Mouse (Mus musculus): ENCODE data around the gene Baiap2l2.

GRCm38 (mm10) chr15:79254661-79255060, 30.7 kb downstream of the Baiap2l2 start, which contains the start of gene Slc16a8:
- TF ChIP-seq CTCF (IDR thresholded peaks at IDR 0.05; ENCODE audit: control insufficient read depth, insufficient read depth, low read length) (no peak), POLR2A (IDR thresholded peaks at IDR 0.05; ENCODE audit: borderline replicate concordance, control insufficient read depth, low read depth, low read length) (no peak)

Data from bone marrow, adult 2 months (tissue).